Mouse (Mus musculus): ENCODE data around the gene Galntl5. TPM values are rescaled to one million over a fixed set of nuclear protein-coding genes. Genes with fewer than 3 reads are reported as not detected.
"Not testable (repeated sequence)": the region's sequence is repeated elsewhere in the genome, so short reads cannot be mapped to it uniquely, and the experiment has no call there.

Gene Galntl5
- polyA plus RNA-seq, 1 experiment from 2014 or later: not detected

GRCm38 (mm10) chr5:25165102-25165788, 16.0 kb upstream of the Galntl5 start:
- ATAC-seq (ENCODE audit: low read depth): no peak
- Histone ChIP-seq H3K27me3 (no peaks in the 10 kb centered on the region), H3K27ac (replicated peaks) (no peak overlapping the region), H3K4me2 (no peak overlapping the region), H3K4me1 (replicated peaks) (peaks cover 12% of the 10 kb centered on the region), H3K36me3 (no peaks in the 10 kb centered on the region), H3K4me3 (no peak overlapping the region), H3K9me3 (no peaks in the 10 kb centered on the region), H3K9ac (no peak overlapping the region)
- WGBS: 86% methylated on average over 4 of the region's 4 CpGs

- no peak for ATAC-seq (ENCODE audit: low read depth)
- peaks cover 6% of the 10 kb centered on the region for H3K4me1 ChIP-seq (replicated peaks)
- 83% methylated on average over 3 of the region's 3 CpGs for WGBS
- H3K36me3 ChIP-seq: no peaks in the 10 kb centered on the region
- no peak overlapping the region for H3K4me3 ChIP-seq
- H3K27ac ChIP-seq (replicated peaks): no peak overlapping the region
- no peaks in the 10 kb centered on the region for H3K9me3 ChIP-seq
- H3K27me3 ChIP-seq: no peaks in the 10 kb centered on the region
- H3K4me2 ChIP-seq: no peak overlapping the region
- H3K9ac ChIP-seq: no peak overlapping the region
These were observed 15.5 kb upstream of the Galntl5 start for GRCm38 (mm10) chr5:25165789-25166135.

- H3K4me3 ChIP-seq: no peak overlapping the region
- WGBS: 91% methylated on average over 4 of the region's 4 CpGs
- H3K4me2 ChIP-seq: no peak overlapping the region
- no peaks in the 10 kb centered on the region for H3K4me1 ChIP-seq (replicated peaks)
- H3K36me3 ChIP-seq: no peaks in the 10 kb centered on the region
- no peaks in the 10 kb centered on the region for H3K27me3 ChIP-seq
- no peak for ATAC-seq (ENCODE audit: low read depth)
- no peak overlapping the region for H3K27ac ChIP-seq (replicated peaks)
- no peaks in the 10 kb centered on the region for H3K9me3 ChIP-seq
- H3K9ac ChIP-seq: no peak overlapping the region
These were observed 14.6 kb upstream of the Galntl5 start for GRCm38 (mm10) chr5:25166665-25167064.

- H3K9me3 ChIP-seq; H3K4me1 ChIP-seq (replicated peaks); H3K36me3 ChIP-seq; H3K27me3 ChIP-seq; H3K9ac ChIP-seq; H3K27ac ChIP-seq (replicated peaks); H3K4me3 ChIP-seq; H3K4me2 ChIP-seq; ATAC-seq (ENCODE audit: low read depth): not testable (repeated sequence)
- 91% methylated on average over 5 of the region's 5 CpGs for WGBS
These were observed 3.3 kb upstream of the Galntl5 start for GRCm38 (mm10) chr5:25177937-25178336.

- not testable (repeated sequence) for H3K4me2 ChIP-seq; H3K4me3 ChIP-seq; H3K9me3 ChIP-seq; H3K9ac ChIP-seq; H3K36me3 ChIP-seq; H3K4me1 ChIP-seq (replicated peaks); H3K27me3 ChIP-seq; H3K27ac ChIP-seq (replicated peaks); ATAC-seq (ENCODE audit: low read depth)
- WGBS: 77% methylated on average over 4 of the region's 4 CpGs
These were observed 2.7 kb upstream of the Galntl5 start for GRCm38 (mm10) chr5:25178543-25178942.

- WGBS: 96% methylated on average over 4 of the region's 4 CpGs
- no peaks in the 10 kb centered on the region for H3K9me3 ChIP-seq
- no peak overlapping the region for H3K27ac ChIP-seq (replicated peaks)
- H3K4me1 ChIP-seq (replicated peaks): no peaks in the 10 kb centered on the region
- no peaks in the 10 kb centered on the region for H3K36me3 ChIP-seq
- H3K9ac ChIP-seq: no peak overlapping the region
- no peaks in the 10 kb centered on the region for H3K27me3 ChIP-seq
- no peak for ATAC-seq (ENCODE audit: low read depth)
- no peak overlapping the region for H3K4me2 ChIP-seq
- no peak overlapping the region for H3K4me3 ChIP-seq
These were observed 2.0 kb upstream of the Galntl5 start for GRCm38 (mm10) chr5:25179284-25179683.

- no peak for ATAC-seq (ENCODE audit: low read depth)
- WGBS: 95% methylated on average over 3 of the region's 3 CpGs
These were observed 1.2 kb upstream of the Galntl5 start for GRCm38 (mm10) chr5:25179936-25180488.

GRCm38 (mm10) chr5:25183595-25183994, 2.3 kb downstream of the Galntl5 start:
- Histone ChIP-seq H3K4me2 (no peak overlapping the region), H3K36me3 (no peaks in the 10 kb centered on the region), H3K4me1 (replicated peaks) (no peaks in the 10 kb centered on the region), H3K27me3 (no peaks in the 10 kb centered on the region), H3K4me3 (no peak overlapping the region), H3K9ac (no peak overlapping the region), H3K9me3 (no peaks in the 10 kb centered on the region), H3K27ac (replicated peaks) (no peak overlapping the region)
- no peak for ATAC-seq (ENCODE audit: low read depth)
- WGBS: 87% methylated on average over 4 of the region's 4 CpGs

More at GRCm38 (mm10) chr5:25179936-25180488, 1.2 kb upstream of the Galntl5 start:
- no peak overlapping the region for H3K9ac ChIP-seq
- H3K36me3 ChIP-seq: no peaks in the 10 kb centered on the region
- no peak overlapping the region for H3K4me3 ChIP-seq
- no peak overlapping the region for H3K4me2 ChIP-seq
- no peaks in the 10 kb centered on the region for H3K27me3 ChIP-seq
- no peaks in the 10 kb centered on the region for H3K9me3 ChIP-seq
- no peak overlapping the region for H3K27ac ChIP-seq (replicated peaks)
- no peaks in the 10 kb centered on the region for H3K4me1 ChIP-seq (replicated peaks)

- Histone ChIP-seq H3K4me1 (replicated peaks) (no peaks in the 10 kb centered on the region), H3K36me3 (no peaks in the 10 kb centered on the region), H3K4me3 (no peak overlapping the region), H3K27ac (replicated peaks) (no peak overlapping the region), H3K9me3 (no peaks in the 10 kb centered on the region), H3K4me2 (no peak overlapping the region), H3K9ac (no peak overlapping the region), H3K27me3 (no peaks in the 10 kb centered on the region)
- 52% methylated on average over 2 of the region's 2 CpGs for WGBS
- ATAC-seq (ENCODE audit: low read depth): no peak
These were observed 3.3 kb downstream of the Galntl5 start for GRCm38 (mm10) chr5:25184594-25184993.

GRCm38 (mm10) chr5:25187727-25188126, 6.5 kb downstream of the Galntl5 start:
- H3K4me1 ChIP-seq (replicated peaks): no peaks in the 10 kb centered on the region
- H3K27me3 ChIP-seq: no peaks in the 10 kb centered on the region
- no peak overlapping the region for H3K4me2 ChIP-seq
- H3K9ac ChIP-seq: no peak overlapping the region
- no peak for ATAC-seq (ENCODE audit: low read depth)
- H3K9me3 ChIP-seq: no peaks in the 10 kb centered on the region
- no peak overlapping the region for H3K4me3 ChIP-seq
- H3K27ac ChIP-seq (replicated peaks): no peak overlapping the region
- no peaks in the 10 kb centered on the region for H3K36me3 ChIP-seq

GRCm38 (mm10) chr5:25188802-25189201, 7.5 kb downstream of the Galntl5 start:
- H3K36me3 ChIP-seq: no peaks in the 10 kb centered on the region
- no peaks in the 10 kb centered on the region for H3K4me1 ChIP-seq (replicated peaks)
- H3K9me3 ChIP-seq: no peaks in the 10 kb centered on the region
- H3K9ac ChIP-seq: no peak overlapping the region
- 67% methylated on average over 1 of the region's 1 CpGs for WGBS
- no peak overlapping the region for H3K4me2 ChIP-seq
- H3K27me3 ChIP-seq: no peaks in the 10 kb centered on the region
- no peak overlapping the region for H3K4me3 ChIP-seq
- ATAC-seq (ENCODE audit: low read depth): no peak
- no peak overlapping the region for H3K27ac ChIP-seq (replicated peaks)

GRCm38 (mm10) chr5:25190521-25190920, 9.3 kb downstream of the Galntl5 start:
- WGBS: 81% methylated on average over 2 of the region's 2 CpGs
- no peak overlapping the region for H3K27ac ChIP-seq (replicated peaks)
- H3K9me3 ChIP-seq: no peaks in the 10 kb centered on the region
- no peak overlapping the region for H3K4me2 ChIP-seq
- H3K4me1 ChIP-seq (replicated peaks): no peaks in the 10 kb centered on the region
- H3K4me3 ChIP-seq: no peak overlapping the region
- H3K36me3 ChIP-seq: no peaks in the 10 kb centered on the region
- no peak for ATAC-seq (ENCODE audit: low read depth)
- H3K27me3 ChIP-seq: no peaks in the 10 kb centered on the region
- no peak overlapping the region for H3K9ac ChIP-seq

GRCm38 (mm10) chr5:25211872-25212271, 30.6 kb downstream of the Galntl5 start:
- H3K9ac ChIP-seq: no peak overlapping the region
- H3K9me3 ChIP-seq: no peaks in the 10 kb centered on the region
- no peaks in the 10 kb centered on the region for H3K36me3 ChIP-seq
- WGBS: 85% methylated on average over 1 of the region's 1 CpGs
- no peak for ATAC-seq (ENCODE audit: low read depth)
- no peak overlapping the region for H3K27ac ChIP-seq (replicated peaks)
- no peaks in the 10 kb centered on the region for H3K27me3 ChIP-seq
- no peak overlapping the region for H3K4me3 ChIP-seq
- no peak overlapping the region for H3K4me2 ChIP-seq
- H3K4me1 ChIP-seq (replicated peaks): no peaks in the 10 kb centered on the region

Measured in neural tube, embryonic 13.5 days (tissue).